Comparison of ENCODE assay signal across 18 mouse cellular contexts in the genomic region with DNA sequence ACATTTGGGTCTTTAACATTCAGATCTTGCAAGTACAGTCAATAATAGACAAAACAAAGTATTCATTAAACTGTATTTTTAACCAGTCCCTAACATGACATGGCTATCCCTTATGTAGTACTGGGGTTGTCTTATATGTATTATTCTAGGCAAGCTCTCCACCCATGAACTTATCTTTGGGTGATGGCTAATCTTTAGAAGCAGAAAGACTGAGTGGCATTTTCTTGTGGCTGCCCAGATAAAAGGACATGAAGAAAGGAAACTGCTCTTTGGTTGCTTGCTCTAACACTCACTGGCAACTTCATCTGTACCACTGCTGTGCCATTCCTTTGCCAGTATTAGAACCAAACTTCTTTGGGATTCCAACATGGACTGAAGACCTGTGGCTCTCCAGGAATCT. TPM values are rescaled to one million over a fixed set of nuclear protein-coding genes. Genes with fewer than 3 reads are reported as not detected.
"Had no signal": no experiment of that assay in that cellular context is flagged by ENCODE, and none has a peak within 500 bp of the region (broad histone marks: within the 10 kb centered on the region; RNA-seq: fewer than 3 reads in every experiment).

No protein-coding gene starts in this region.

- H3K9ac ChIP-seq: limb, embryonic 13.5 days; neural tube, embryonic 15.5 days had no signal

- H3K27ac ChIP-seq: kidney, postnatal 0 days; layer of hippocampus, adult 2 months; limb, embryonic 13.5 days; neural tube, embryonic 15.5 days had no signal

- H3K27me3 ChIP-seq: limb, embryonic 13.5 days; neural tube, embryonic 15.5 days had no signal

- DNase-seq: kidney, adult 11 months; kidney, adult 9 months; kidney, postnatal 36 days; left cerebral cortex, postnatal 4 days; lung, adult 18-20 months; midbrain, embryonic 14.5 days; right cerebral cortex, adult 18-20 months; right cerebral cortex, postnatal 25 days; thymus, postnatal 36 days had no signal

- H3K4me3 ChIP-seq: layer of hippocampus, adult 2 months; limb, embryonic 13.5 days; neural tube, embryonic 15.5 days had no signal

- H3K9me3 ChIP-seq: limb, embryonic 13.5 days; midbrain, embryonic 10.5 days; neural tube, embryonic 15.5 days had no signal

RNA-seq across cellular contexts. Expression of gene Fam71b, which starts 39.0 kb away (rescaled TPM):
- total RNA-seq: layer of hippocampus, adult 2 months; layer of hippocampus, postnatal 10 days; left cerebral cortex, postnatal 4 days had no signal
- polyA plus RNA-seq: kidney, postnatal 0 days; limb, embryonic 13.5 days; lung, embryonic 16.5 days; midbrain, embryonic 10.5 days; midbrain, embryonic 14.5 days; neural tube, embryonic 11.5 days; neural tube, embryonic 15.5 days; stomach, embryonic 16.5 days had no signal

RNA-seq across cellular contexts. Expression of gene Itk, which starts 46.0 kb away (rescaled TPM):
- polyA plus RNA-seq: midbrain, embryonic 14.5 days; neural tube, embryonic 11.5 days; neural tube, embryonic 15.5 days had no signal
